Mouse (Mus musculus) left cerebral cortex, adult 8-10 months (tissue): ENCODE measurements around the gene Tas2r108. TPM values are rescaled to one million over a fixed set of nuclear protein-coding genes. Genes with fewer than 3 reads are reported as not detected.

ENCODE experiments used
- DNase-seq, 2 experiments: peaks; one replicate each; pipeline ENCODE4 v3.0.0; 2022; ENCODE audit warnings: low spot score in 2 of 2
- total RNA-seq, 4 experiments: library from RNA; stranded (reverse); gene quantifications; 2 replicates each; pipeline ENCODE4 v1.2.4; 2022

Tas2r108 gene
- total RNA-seq, result not detected

GRCm38 (mm10) chr6:40493229-40493628, at the start of gene Tas2r108:
Gene Tas2r108, plus strand, starts transcription at chr6:40493529.
- DNase-seq, result no peak

- no peak for DNase-seq
These were observed 44.7 kb upstream of the Tas2r108 start for GRCm38 (mm10) chr6:40448626-40449025.

GRCm38 (mm10) chr6:40454436-40455041, 38.8 kb upstream of the Tas2r108 start:
- DNase-seq, result no peak

GRCm38 (mm10) chr6:40465710-40466109, 27.6 kb upstream of the Tas2r108 start:
- no peak for DNase-seq

DNA sequence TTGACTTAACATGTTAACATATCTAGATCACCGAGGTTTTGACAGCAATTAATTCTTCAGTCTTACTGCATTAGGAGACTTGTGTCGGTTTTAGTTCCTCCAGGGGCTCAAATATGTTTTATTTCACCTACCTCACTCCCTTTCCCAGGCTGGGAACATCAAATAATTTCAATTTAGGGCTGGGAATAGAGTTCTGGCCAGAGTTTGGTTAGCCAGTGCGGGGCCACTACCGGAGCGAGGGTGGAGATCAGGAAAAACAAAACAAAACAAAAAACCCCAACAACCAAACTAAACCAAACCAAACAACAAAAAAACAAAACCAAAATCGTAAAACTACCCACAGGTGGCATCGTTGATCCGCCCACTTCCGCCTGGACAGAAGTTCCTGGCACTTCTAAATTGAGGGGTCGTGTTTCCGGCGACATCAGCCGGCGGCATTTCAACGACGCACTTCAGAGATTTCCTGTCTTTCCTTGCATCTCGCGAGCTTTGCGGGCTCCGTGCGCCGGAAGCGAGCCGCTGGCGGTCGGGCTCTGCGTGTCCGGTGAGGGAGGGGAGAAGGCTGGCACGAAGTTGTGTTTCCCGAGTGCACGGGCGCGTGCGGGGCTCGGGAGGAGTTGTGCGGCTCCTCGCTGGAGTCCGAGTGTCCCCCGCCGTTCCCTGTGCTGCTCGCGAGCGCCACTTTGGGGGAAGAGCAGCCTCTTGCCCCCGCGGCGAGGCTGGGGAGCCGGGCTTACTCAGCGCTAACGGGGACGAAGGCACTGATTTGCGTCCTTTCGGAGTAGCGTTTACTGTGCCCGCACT, 22.2 kb upstream of the Tas2r108 start, which contains the start of gene Ssbp1:
TSS of gene Ssbp1 (plus strand) at position 437 of the 804 bp plus-strand sequence.
- DNase-seq, result peak; percentile 82 to 85

GRCm38 (mm10) chr6:40471720-40472010, 21.7 kb upstream of the Tas2r108 start:
- no peak for DNase-seq

DNA sequence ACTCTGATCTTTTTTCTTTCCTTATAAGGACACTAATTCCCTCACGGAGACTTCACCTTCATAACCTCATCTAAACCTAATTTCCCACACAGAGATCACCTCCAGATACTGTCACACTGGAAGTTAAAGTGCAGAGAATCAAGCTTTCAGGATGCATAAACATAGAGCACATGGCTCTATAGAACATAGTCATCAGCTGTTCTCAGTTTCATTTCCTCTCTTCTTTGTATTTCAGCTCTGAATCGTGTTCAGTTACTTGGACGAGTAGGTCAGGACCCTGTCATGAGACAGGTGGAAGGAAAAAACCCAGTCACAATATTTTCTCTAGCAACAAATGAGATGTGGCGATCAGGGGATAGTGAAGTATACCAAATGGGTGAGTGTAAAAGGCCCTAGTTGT, 17.2 kb upstream of the Tas2r108 start:
- DNase-seq, result no peak

GRCm38 (mm10) chr6:40479705-40480104, 13.6 kb upstream of the Tas2r108 start:
- no peak for DNase-seq

GRCm38 (mm10) chr6:40482318-40482717, 11.0 kb upstream of the Tas2r108 start:
- DNase-seq, result peak in 1 of 2 experiments; percentile 8

DNA sequence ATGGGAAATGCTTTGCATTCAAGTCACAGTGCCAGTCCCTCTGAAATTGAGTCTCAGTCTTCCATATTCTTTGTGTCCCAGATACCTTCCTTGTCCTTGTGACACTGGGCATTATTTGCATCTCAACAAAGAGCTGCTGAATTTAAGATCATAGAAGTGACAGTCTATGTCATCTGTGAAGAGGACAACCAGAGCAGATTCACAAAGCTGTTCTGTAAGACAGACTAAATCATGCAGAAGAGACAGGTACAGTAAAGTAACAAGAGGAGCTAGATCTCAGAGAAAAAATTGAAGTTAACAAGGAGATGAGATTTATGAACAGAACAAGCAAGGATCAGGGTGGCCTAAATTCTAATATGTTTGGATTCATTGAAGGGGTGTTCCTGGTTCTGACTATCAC, 2.4 kb upstream of the Tas2r108 start, which contains the start of gene Tas2r137:
TSS of gene Tas2r137 (plus strand) at position 301 of the 400 bp plus-strand sequence.
- DNase-seq, result no peak

GRCm38 (mm10) chr6:40519408-40519807, 26.1 kb downstream of the Tas2r108 start, which contains the start of gene Prss37:
Gene Prss37, minus strand, starts transcription at chr6:40519508.
- no peak for DNase-seq

Other genes starting within 250 kb of the Tas2r108 start
- 10 to 100 TPM; 37.3 to 47.3 (median 40.7) TPM for gene Agk, start 168.4 kb upstream of the Tas2r108 start, total RNA-seq
- gene E330009J07Rik, start 57.4 kb upstream of the Tas2r108 start, total RNA-seq, result 10 to 100 TPM; 52.2 to 62.2 (median 57.3) TPM
- under 1 TPM in 1 of 4 experiments, not detected in 3; 0.17 TPM for gene Wee2, start 54.4 kb upstream of the Tas2r108 start, total RNA-seq
- 10 to 100 TPM; 27.5 to 36.0 (median 29.2) TPM for gene Ssbp1, start 22.2 kb upstream of the Tas2r108 start, total RNA-seq
- not detected for gene Tas2r137, start 2.3 kb upstream of the Tas2r108 start, total RNA-seq
- not detected for gene Prss37, start 26.0 kb downstream of the Tas2r108 start, total RNA-seq
- gene Olfr461, start 61.5 kb downstream of the Tas2r108 start, total RNA-seq, result not detected
- gene Olfr460, start 76.0 kb downstream of the Tas2r108 start, total RNA-seq, result not detected
- 1 to 10 TPM in 2 of 4 experiments, under 1 TPM in 2; 0.67 to 4.2 (median 2.0) TPM for gene Clec5a, start 92.3 kb downstream of the Tas2r108 start, total RNA-seq
- gene Tas2r138, start 119.8 kb downstream of the Tas2r108 start, total RNA-seq, result not detected
- gene Mgam, start 135.3 kb downstream of the Tas2r108 start, total RNA-seq, result under 1 TPM in 1 of 4 experiments, not detected in 3; 0.39 TPM